Mouse (Mus musculus) liver, embryonic 15.5 days (tissue): ENCODE results near the gene Cyct. TPM values are rescaled to one million over a fixed set of nuclear protein-coding genes. Genes with fewer than 3 reads are reported as not detected.

Experiments used
- ATAC-seq: fragments of 200-750 bp; cut with Nextera tagmentation; 2 replicates; pipeline ENCODE4 v1.8.0; 2017; ENCODE audit warnings: moderate number of reproducible peaks, mild to moderate bottlenecking, moderate library complexity; ENCODE audit not compliant: insufficient read depth
- H3K27ac ChIP-seq: fragments of 300-500 bp; sonication (generic); replicated peaks from 2 replicates; pipeline ENCODE4 v1.5.1; 2015; ENCODE audit warnings: mild to moderate bottlenecking, inconsistent platforms
- H3K27me3 ChIP-seq: fragments of 300-500 bp; sonication (generic); 2 replicates; pipeline ENCODE4 v1.6.1; 2015; ENCODE audit warnings: mild to moderate bottlenecking, inconsistent platforms
- H3K36me3 ChIP-seq: fragments of 300-500 bp; sonication (generic); replicated peaks from 2 replicates; pipeline ENCODE4 v1.6.1; 2015; ENCODE audit warnings: moderate library complexity, mild to moderate bottlenecking, inconsistent platforms
- H3K4me1 ChIP-seq: fragments of 300-500 bp; sonication (generic); replicated peaks from 2 replicates; pipeline ENCODE4 v1.6.1; 2015; ENCODE audit warnings: inconsistent platforms
- H3K4me2 ChIP-seq: fragments of 300-500 bp; sonication (generic); 2 replicates; pipeline ENCODE4 v1.6.1; 2015; ENCODE audit warnings: moderate library complexity, mild to moderate bottlenecking, inconsistent platforms
- H3K4me3 ChIP-seq: fragments of 300-500 bp; sonication (generic); replicated peaks from 2 replicates; pipeline ENCODE4 v1.5.1; 2015; ENCODE audit warnings: mild to moderate bottlenecking, inconsistent platforms
- H3K9ac ChIP-seq: fragments of 300-500 bp; sonication (generic); 2 replicates; pipeline ENCODE4 v1.6.1; 2015; ENCODE audit warnings: moderate library complexity, mild to moderate bottlenecking, inconsistent platforms
- H3K9me3 ChIP-seq: fragments of 300-500 bp; sonication (generic); replicated peaks from 2 replicates; pipeline ENCODE4 v1.6.1; 2016; ENCODE audit warnings: inconsistent platforms
- WGBS: fragments of 180-500 bp; shearing (Covaris S2); methylation state at CpG from one replicate; pipeline ENCODE4 v1.1.7; 2015; ENCODE audit warnings: mixed read lengths; ENCODE audit not compliant: insufficient replicate concordance; 5-methylcytosine and 5-hydroxymethylcytosine counted together
- polyA plus RNA-seq: library from polyadenylated mRNA; unstranded; fragments of >200 nt; fragmentation: Nextera tagmentation; extraction: Ambion mirVana; gene quantifications from 2 replicates; pipeline ENCODE4 v1.2.1, GENCODE M21; 2015

Gene Cyct
- polyA plus RNA-seq, 1 experiment from 2014 or later, result not detected

GRCm38 (mm10) chr2:76370656-76370922, 10.3 kb upstream of the Cyct start:
- Histone ChIP-seq H3K9me3 (no peaks in the 10 kb centered on the region), H3K27ac (peak overlapping the region; percentile 90; the same call in 1 of the 2 replicates), H3K4me3 (peak overlapping the region; percentile 88), H3K9ac (peak overlapping the region; percentile 78), H3K4me1 (peaks cover 28% of the 10 kb centered on the region), H3K36me3 (peaks cover 31% of the 10 kb centered on the region), H3K27me3 (no peaks in the 10 kb centered on the region), H3K4me2 (peak overlapping the region; percentile 95)
- under 1% methylated on average over 7 of the region's 7 CpGs for WGBS
- peak; percentile 23 for ATAC-seq

GRCm38 (mm10) chr2:76369821-76370655, 9.8 kb upstream of the Cyct start, which contains the start of gene Rbm45:
TSS of gene Rbm45 (plus strand) at chr2:76369984.
- Histone ChIP-seq H3K4me1 (peaks cover 28% of the 10 kb centered on the region), H3K4me2 (peak within 1 kb of the TSS; percentile 95), H3K27ac (peak within 1 kb of the TSS; percentile 90), H3K9me3 (no peaks in the 10 kb centered on the region), H3K9ac (peak within 1 kb of the TSS; percentile 78), H3K4me3 (peak within 1 kb of the TSS; percentile 88), H3K27me3 (no peaks in the 10 kb centered on the region), H3K36me3 (peaks cover 27% of the 10 kb centered on the region)
- WGBS, result under 1% methylated on average over 61 of the region's 61 CpGs
- ATAC-seq, result peak; percentile 92

GRCm38 (mm10) chr2:76368861-76369660, 8.8 kb upstream of the Cyct start:
- no peak for ATAC-seq
- Histone ChIP-seq H3K27me3 (no peaks in the 10 kb centered on the region), H3K9me3 (no peaks in the 10 kb centered on the region), H3K4me2 (peak overlapping the region; percentile 95), H3K4me3 (peak overlapping the region; percentile 88), H3K9ac (0 out of 2 replicates have a peak overlapping the region, but pooled peaks have one; percentile 78), H3K36me3 (peaks cover 18% of the 10 kb centered on the region), H3K27ac (no peak overlapping the region), H3K4me1 (peaks cover 28% of the 10 kb centered on the region)
- 49% methylated on average over 13 of the region's 13 CpGs for WGBS

DNA sequence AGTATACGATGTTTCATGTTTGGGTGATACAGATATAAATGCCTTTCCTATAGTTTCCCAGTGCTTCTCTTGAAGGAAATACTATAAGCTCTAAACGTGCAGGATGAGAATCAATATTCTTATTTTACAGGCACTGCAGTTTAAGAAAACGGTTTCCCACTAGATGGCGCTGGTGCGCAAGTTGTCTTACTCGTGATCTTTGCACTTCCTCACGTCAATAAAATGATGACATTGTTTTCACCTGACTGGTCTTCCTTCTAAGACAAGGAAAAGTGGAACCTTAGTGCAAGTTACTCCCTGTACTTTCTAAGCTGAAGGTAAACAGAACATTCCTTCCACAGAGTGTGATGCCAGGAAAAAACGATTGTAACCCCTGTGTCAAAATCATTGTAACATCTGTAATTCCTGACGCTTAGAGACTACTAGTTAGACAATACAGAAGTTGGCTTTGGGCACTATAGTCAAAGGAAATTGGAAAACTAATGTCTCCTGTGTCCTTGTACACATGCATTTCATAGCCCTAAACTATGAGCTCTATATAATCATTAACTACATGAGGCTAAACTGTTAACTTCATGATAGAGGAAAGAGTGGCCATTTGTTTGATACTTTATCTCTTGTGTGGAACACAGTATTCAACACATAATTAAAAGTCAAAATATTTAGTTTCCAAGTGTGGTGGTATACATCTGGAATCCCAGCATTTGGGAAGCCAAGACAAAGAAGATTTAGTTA, 7.1 kb upstream of the Cyct start:
- H3K4me3 ChIP-seq, result no peak overlapping the region
- ATAC-seq, result no peak

DNA sequence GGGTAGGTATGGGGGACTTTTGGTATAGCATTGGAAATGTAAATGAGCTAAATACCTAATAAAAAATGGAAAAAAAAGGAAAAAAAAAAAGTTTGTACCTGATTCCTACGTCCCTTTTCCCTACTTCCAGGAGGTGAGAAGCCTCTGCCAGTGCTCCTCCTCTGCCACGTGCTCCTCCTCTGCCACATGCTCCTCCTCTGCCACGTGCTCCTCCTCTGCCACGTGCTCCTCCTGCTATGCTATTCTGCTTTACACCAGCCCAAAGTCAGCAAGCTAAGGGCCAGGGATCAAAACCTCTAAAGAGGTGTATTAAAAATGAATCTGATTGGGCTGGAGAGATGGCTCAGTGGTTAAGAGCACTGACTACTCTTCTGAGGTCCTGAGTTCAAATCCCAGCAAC, 5.6 kb upstream of the Cyct start:
- Histone ChIP-seq H3K4me3 (no peak overlapping the region), H3K27me3 (no peaks in the 10 kb centered on the region), H3K36me3 (no peaks in the 10 kb centered on the region), H3K4me2 (no peak overlapping the region), H3K9ac (no peak overlapping the region), H3K27ac (no peak overlapping the region), H3K4me1 (peaks cover 12% of the 10 kb centered on the region), H3K9me3 (no peaks in the 10 kb centered on the region)
- 49% methylated on average over 4 of the region's 4 CpGs for WGBS
- ATAC-seq, result no peak

More for the DNA sequence above, 7.1 kb upstream of the Cyct start:
- H3K27me3 ChIP-seq, result no peaks in the 10 kb centered on the region
- H3K36me3 ChIP-seq, result peaks cover 4% of the 10 kb centered on the region; the same call in 1 of the 2 replicates
- H3K4me1 ChIP-seq, result peaks cover 28% of the 10 kb centered on the region
- H3K4me2 ChIP-seq, result no peak overlapping the region
- no peak overlapping the region for H3K9ac ChIP-seq
- 13% methylated on average over 9 of the region's 9 CpGs for WGBS
- H3K27ac ChIP-seq, result no peak overlapping the region
- H3K9me3 ChIP-seq, result no peaks in the 10 kb centered on the region

DNA sequence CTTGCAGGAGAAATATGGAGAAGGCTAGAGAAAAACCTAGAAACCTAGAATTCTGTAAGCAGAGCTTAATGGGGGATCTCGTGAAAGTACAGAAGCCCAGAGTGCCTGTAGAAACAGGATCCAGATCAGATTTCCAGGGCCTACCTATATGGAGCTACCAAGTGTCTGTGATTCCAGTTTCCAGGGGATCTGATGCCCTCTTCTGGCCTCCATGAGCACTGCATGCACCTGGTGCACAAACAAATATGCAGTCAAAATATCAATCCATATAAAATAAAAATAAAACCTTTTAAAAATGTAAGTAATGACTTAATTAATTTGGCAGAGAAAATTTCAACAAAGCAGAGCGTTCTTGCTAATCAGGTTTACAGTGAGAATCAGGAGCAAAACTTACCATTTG, 1.9 kb upstream of the Cyct start:
- H3K27me3 ChIP-seq, result no peaks in the 10 kb centered on the region
- no peak overlapping the region for H3K9ac ChIP-seq
- no peaks in the 10 kb centered on the region for H3K9me3 ChIP-seq
- H3K4me2 ChIP-seq, result no peak overlapping the region
- no peak overlapping the region for H3K27ac ChIP-seq
- H3K4me3 ChIP-seq, result no peak overlapping the region
- no peak for ATAC-seq
- H3K4me1 ChIP-seq, result no peaks in the 10 kb centered on the region
- no peaks in the 10 kb centered on the region for H3K36me3 ChIP-seq
- 39% methylated on average over 2 of the region's 2 CpGs for WGBS

- ATAC-seq, result no peak
- WGBS, result 50% methylated on average over 6 of the region's 6 CpGs
- no peaks in the 10 kb centered on the region for H3K27me3 ChIP-seq
These were observed 12.4 kb downstream of the Cyct start for GRCm38 (mm10) chr2:76347839-76348238.

GRCm38 (mm10) chr2:76342146-76342545, 18.1 kb downstream of the Cyct start:
- Histone ChIP-seq H3K4me3 (no peak overlapping the region), H3K27ac (no peak overlapping the region), H3K4me1 (peaks cover 7% of the 10 kb centered on the region), H3K36me3 (no peaks in the 10 kb centered on the region), H3K27me3 (peaks cover 18% of the 10 kb centered on the region), H3K9ac (no peak overlapping the region), H3K4me2 (no peak overlapping the region), H3K9me3 (no peaks in the 10 kb centered on the region)
- 69% methylated on average over 9 of the region's 9 CpGs for WGBS
- no peak for ATAC-seq

More at GRCm38 (mm10) chr2:76347839-76348238, 12.4 kb downstream of the Cyct start:
- no peak overlapping the region for H3K4me3 ChIP-seq
- H3K4me1 ChIP-seq, result no peaks in the 10 kb centered on the region
- H3K9me3 ChIP-seq, result no peaks in the 10 kb centered on the region
- H3K9ac ChIP-seq, result no peak overlapping the region
- no peak overlapping the region for H3K4me2 ChIP-seq
- no peaks in the 10 kb centered on the region for H3K36me3 ChIP-seq
- H3K27ac ChIP-seq, result no peak overlapping the region

GRCm38 (mm10) chr2:76338215-76339156, 21.8 kb downstream of the Cyct start, which contains the start of gene Pde11a:
TSS of gene Pde11a (minus strand) at chr2:76338774.
- 16% methylated on average over 40 of the region's 41 CpGs for WGBS
- Histone ChIP-seq H3K36me3 (no peaks in the 10 kb centered on the region), H3K4me1 (peaks cover 7% of the 10 kb centered on the region), H3K4me3 (peak within 1 kb of the TSS; percentile 39), H3K27me3 (peaks cover 23% of the 10 kb centered on the region), H3K27ac (no peak within 1 kb of the TSS), H3K4me2 (peak within 1 kb of the TSS; percentile 67), H3K9ac (no peak within 1 kb of the TSS), H3K9me3 (no peaks in the 10 kb centered on the region)
- peak; percentile 44; the same call in 1 of the 2 replicates for ATAC-seq

DNA sequence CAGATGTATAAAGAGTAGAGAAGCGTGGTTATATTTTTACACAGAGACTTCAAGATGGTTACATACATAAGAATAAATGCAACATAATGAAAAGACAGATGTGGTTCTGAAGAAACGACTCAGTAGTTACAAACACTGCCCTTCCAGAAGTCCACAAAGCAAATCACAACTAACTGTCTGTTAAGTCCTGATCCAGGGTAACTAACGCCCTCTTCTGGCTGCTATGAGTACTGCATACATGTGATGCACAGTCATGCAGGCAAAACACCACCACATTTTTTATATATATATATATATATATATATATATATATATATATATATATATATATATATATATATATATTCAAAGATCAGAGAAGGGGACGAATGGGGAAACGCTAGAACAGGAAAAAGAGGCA, 25.7 kb downstream of the Cyct start:
- no peak overlapping the region for H3K4me3 ChIP-seq
- WGBS, result 43% methylated on average over 5 of the region's 5 CpGs
- no peak overlapping the region for H3K9ac ChIP-seq
- no peak for ATAC-seq
- peaks cover 7% of the 10 kb centered on the region for H3K4me1 ChIP-seq
- H3K27ac ChIP-seq, result no peak overlapping the region
- no peak overlapping the region for H3K4me2 ChIP-seq
- H3K36me3 ChIP-seq, result no peaks in the 10 kb centered on the region
- no peaks in the 10 kb centered on the region for H3K9me3 ChIP-seq
- peaks cover 23% of the 10 kb centered on the region for H3K27me3 ChIP-seq
